Mouse (Mus musculus) spleen, postnatal 10 days (tissue): Measurements from ENCODE around the gene Tm7sf2.

Experiments used
- DNase-seq, 2 experiments: peaks; one replicate each; pipeline ENCODE4 v3.0.0; 2021 to 2022; ENCODE audit warnings: low spot score in 2 of 2

Gene Tm7sf2

DNA sequence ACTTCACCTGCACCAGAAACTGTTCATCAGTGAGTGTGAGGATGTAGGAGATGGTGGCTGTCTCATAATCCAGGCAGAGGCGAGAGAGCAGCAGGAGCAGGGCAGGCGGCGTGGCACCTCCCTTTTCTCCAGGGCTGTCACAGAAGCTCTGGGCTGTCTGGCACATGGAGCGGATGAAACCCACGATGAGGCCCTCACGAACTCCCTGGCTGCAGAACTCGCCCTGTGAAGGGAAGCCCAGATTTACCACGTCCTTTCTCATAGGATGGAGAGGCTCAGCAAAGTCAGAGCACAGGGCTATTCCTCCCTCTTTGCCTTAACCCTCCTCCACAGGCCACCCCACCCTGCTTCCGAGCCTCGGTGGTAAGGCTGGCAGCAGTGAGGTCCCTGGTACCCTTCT is 1.7 kb upstream of the Tm7sf2 start:
- DNase-seq: no peak

DNA sequence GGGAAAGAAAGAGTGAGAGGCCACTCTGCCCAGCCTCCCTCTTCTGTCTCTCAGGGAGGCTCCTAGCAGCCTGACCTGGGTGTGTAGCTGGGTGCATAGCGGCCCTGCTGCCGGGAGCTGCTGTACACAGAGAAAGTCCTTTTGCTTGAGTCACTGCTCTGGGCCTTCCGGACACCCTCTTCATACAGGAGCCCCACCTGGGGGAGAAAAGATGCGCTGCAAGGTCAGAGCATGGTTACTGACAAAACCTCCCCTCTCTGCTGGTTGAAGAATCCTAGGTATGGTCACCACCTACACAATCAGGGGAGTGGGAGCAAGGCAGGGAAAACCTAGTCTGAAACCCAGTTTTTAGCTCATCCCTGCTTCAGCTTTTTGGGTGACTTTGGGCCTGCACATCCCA is 778 bp upstream of the Tm7sf2 start:
- peak in 1 of 2 experiments; percentile 67 for DNase-seq

DNA sequence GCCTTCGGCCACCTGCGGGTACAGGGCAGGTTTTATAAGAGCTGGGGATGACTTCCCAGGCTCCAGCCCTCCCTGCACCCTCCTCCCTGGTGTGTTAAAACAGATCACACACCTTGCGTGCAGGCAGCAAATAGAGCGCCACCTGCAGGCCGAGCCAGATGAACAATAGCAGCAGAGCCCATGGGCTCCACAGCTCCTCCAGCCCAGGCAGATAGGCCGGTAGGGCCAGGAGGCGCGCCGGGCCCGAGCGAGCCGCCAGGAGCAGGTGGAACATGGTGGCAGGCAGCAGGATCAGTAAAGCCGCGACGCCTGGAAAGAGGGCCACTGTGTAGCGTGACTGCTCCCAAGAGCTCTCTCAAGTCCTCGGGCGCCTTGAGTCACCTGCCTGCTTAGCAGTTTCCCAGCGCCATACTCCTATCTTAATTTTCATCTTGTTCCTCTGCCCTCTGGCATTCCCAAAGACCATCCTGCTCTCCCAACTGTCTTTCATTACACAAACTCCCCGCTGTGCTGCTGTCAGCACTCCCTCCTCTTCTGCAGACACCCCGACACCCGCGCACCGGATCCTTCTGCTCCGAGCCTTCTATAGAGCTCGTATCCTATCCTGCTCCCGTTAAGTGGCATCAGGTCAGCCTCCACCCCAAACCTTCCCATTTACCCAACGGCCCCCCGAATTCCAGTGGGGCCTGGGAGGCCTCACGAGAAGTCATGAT is 1.0 kb downstream of the Tm7sf2 start:
- peak; percentile 84 to 94 for DNase-seq

DNA sequence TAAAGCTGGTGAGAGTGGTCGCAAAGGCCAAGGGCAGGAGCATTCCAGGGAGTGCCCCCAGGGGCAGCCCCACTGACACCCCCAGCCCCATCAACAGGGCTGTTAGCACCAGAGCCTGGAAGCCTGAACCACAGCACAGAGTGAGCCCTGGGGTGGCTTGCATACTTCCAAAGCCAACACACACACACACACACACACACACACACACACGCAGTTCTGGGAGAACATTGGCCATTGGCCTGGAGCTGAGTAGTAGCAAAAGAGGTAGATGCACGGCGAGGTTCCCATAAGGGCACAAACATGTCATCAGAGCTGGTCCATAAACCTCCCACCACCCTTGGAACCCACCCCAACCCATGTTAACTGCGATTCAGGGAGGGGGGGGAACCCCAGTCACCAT is 1.6 kb downstream of the Tm7sf2 start:
- no peak for DNase-seq

DNA sequence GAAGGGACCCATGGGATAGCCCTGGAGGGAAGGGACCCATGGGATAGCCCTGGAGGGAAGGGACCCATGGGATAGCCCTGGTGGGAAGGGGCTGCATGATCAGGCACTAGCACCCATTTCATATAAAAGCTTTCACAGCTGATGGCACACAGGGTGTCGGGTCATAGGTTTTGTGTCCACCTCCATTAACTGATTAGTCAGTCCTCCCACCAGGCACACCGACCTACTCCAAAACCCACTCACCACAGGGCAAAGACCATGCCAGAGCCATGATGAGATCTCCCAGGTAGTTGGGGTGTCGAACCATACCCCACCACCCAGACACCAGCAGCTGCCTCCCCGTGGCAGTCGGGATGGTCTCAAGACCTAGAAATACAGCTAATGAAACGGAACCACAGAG is 5.1 kb downstream of the Tm7sf2 start:
- DNase-seq: no peak

DNA sequence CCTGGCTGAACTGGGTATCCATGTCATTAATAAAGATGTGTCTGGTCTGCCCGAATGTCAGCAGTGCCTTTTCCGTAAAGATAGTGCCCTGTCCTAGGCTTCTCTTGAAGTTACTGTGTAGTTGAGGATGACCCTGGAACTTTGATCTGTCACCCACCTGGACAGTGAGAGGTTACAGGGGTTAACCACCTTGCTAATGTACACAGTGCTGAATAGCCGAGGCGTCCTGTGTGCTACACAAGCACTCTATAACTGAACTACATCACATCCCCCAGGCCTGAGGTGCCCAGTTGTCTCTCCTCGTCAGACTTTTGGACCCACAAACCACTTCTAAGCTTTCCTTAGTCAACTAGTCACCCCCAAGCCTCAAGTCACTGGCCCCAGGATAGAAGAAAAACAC is 5.8 kb downstream of the Tm7sf2 start:
- DNase-seq: no peak

DNA sequence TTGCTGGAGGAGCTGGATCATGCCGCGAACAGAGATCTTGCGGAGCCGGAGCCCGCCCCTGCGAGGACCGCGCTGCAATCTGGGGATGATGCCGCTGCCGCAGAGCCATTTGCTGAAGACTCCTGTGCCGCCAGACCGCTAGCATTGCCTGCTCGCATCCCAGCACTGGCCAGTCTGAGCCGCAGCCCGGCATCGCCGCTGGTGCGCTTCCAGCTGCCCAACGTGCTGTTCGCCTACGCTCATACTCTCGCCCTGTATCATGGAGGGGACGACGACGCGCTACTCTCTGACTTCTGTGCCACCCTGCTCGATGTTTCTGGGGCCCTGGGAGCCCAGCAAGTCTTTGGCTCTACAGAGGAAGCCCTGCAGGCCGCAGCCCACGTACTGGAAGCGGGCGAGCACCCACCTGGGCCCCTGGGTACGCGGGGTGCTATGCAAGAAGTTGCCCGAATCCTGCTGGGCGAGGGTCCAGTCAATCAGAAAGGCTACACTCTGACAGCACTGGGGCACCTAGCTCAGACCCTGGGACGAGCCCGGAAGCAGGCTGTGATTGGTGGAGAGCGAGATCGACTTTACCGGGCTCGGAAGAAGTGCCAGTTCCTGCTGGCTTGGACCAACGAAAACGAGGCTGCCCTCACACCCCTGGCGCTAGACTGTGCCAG is 6.4 kb downstream of the Tm7sf2 start:
- DNase-seq: peak; percentile 51 to 71

DNA sequence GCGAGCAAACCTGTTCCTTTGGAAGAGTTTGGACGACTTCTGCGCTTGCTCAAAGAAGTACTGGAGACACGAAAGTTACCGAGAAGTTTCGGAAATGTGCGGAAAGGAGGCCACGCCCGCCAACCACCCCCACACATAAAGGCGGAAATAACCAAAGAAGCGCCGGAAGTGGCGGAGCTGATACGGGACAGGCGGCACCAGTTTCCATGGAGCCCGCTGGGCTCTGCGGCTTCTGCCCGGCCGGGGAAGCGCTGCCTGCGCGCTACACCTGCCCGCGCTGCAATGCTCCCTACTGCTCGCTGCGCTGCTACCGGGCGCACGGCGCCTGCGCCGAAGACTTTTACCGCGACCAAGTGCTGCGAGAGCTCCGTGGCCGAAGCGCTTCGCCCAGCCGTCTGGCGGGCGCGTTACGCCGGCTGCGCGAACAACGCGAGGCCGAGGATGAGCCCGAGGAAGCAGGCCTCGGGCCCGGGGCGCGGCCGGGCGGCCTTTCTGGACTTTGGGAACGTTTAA is 7.1 kb downstream of the Tm7sf2 start, which contains the start of gene Znhit2:
Gene Znhit2 (plus strand): TSS at position 172 of the 513 bp plus-strand sequence.
- DNase-seq: peak; percentile 84 to 94

DNA sequence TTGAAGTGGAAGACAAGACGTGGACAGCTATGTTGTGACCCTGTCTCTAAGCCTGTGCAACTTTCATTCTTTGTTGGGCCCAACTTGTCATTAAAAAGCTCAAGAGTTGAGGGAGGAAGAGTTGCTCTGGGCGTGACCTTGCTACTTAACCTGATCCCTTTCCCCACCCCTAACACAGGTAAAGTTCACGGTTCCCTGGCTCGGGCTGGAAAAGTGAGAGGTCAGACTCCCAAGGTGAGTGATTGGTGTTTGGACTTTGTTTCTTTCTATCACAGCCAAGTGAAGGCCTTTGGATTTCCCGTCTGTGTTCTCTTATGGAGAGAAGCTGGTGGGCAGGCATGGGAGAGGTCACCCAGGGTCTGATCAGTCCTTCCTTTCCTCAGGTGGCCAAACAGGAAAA is 9.2 kb downstream of the Tm7sf2 start:
- DNase-seq: no peak

DNA sequence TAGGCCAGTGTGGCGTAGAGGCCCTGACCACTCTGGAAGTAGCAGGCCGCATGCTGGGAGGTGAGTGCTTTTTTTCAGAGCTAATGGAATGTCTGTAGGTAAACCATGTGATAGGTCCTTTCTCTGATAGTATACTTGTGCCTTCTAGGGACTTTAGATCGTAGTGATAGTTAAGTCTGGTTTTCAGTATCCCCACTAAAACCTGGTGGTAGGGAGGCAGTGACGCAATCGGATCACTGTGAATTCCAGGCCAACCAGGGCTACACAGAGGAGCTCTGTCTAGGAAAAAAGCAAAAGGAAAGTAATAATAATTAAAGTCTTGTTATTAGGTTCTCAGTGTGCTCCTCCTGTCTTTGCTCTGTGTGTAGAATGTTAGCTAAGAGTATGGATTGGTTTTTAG is 9.7 kb downstream of the Tm7sf2 start:
- no peak for DNase-seq

DNA sequence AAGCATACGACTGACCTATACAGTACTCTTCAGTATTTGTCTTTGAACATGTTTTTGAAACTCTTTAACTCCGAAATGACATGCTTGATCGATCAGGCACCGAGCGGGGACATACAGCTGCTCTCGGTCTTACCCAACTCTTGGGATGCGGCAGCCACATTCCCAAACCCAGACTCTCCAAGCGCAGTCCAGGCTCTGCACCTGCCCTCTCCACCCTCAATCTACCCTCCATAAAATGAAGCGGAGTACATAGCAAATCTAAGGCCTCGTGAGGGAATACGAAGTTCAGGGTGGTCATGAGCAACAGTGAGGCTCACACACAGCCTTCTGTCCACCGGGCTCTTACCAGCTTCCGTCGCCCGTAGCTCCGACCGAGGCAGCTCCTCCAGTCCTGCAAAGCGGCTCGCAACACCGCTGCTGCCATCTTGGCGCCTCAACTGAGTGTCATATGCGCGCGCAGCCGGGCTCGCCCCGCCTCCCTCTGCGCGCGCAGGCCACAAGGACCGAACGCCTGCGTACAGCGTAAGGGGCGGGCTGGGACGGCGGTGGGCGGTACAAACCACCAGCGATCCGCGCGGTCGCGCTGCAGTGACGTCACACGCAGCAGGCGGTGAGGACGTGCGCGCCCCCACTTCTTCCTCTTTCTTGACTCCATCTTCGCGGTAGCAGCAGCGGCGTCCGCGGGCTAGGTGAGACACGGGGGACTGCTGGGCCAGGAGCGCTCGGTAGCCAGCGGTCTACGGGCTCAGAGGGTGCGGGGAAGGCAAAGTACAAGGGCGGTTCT is 10.7 kb downstream of the Tm7sf2 start, which contains the start of the genes Mrpl49 and Fau:
Gene Mrpl49 (minus strand): TSS at position 473 of the 784 bp plus-strand sequence.
Gene Fau (plus strand): TSS at position 532 of the 784 bp plus-strand sequence.
- DNase-seq: peak; percentile 98 to 100

DNA sequence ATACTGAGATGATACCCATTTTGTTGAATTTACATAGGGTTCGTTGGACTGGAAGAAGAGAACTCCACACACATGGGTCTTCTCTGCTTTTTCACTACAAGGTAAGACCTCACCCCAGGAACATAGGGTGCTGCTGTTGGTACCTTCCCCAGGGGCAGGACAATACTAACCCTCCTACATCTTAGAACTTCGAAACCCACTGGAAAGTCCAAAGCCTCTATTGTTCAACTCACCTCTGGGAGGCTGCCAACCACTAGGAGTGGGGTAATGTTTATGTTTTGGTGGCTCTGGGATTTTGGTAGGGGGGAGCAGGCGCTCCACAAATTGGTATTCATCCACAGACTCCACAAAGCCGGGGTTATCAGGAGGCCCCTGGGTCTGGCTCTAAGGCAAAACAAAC is 11.5 kb downstream of the Tm7sf2 start:
- no peak for DNase-seq

DNA sequence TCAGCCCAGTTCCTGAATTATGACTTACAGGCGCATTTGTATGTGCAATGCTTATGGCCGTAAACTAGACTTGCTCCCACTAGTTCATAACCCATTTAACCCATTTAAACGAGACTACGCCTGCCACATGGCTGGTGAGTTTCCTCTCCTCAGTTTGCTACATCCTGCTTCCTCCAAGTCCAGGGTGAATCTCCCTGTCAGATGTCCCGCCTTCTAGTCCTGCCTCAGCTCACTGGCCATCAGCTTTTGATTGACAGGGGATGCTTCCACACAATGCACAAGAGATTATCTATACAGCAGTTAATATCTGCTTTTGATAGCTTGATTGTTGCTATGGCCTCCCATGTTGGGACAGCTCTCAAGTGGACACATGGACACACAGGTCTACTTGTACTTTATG is 13.9 kb downstream of the Tm7sf2 start:
- DNase-seq: no peak

DNA sequence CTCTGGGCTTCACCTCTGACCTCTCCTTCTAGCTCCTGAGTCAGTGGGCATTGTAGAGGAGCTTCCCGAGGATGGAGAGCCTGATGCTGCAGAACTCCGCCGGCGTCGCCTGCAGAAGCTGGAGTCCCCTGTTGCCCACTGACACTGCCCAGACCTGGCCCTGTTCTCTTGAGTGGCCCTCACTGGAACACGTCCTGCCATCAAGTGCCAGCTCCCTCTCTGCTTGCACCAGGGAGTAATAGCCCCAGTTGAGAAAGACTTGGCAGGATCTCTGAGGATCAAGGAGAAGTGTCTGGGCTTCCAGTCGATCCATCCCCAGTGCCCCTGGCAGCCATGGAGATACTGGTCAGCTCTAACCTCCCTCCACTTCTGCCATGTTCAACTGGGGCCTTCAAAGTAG is 15.7 kb downstream of the Tm7sf2 start:
- DNase-seq: no peak

DNA sequence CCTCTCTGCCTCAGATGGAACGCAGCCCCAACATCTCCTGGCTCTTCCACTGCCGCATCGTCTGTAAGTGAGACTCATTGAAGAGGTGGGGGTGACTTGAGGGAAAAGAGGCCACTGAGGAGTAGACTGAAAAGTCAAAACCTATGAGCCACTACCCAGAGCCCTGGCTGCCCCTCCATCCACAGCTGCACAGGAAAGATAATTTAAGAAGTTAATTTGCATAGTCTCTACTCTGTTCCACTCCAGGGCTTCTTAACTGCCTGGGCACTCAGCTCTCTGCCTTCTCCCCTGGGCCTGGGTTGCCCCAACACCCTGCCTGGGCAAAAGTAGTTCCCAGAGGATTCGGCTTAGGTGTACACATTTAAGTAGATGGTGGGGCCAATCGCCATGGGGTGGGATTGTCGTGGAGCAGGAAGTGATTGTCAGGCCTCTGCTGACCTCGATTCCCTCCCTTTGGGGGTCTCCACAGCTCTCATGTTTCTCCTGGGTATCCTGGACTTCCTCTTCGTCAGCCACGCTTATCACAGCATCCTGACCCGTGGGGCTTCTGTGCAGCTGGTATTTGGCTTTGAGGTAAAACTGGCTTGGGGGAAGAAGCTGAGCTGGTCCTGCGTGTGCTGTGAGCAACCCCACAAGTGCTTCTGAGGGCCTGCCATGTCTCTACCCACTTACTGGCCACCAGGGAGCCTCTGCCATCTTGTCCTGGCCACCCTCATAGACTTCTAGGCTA is 19.3 kb downstream of the Tm7sf2 start:
- peak in 1 of 2 experiments; percentile 55 for DNase-seq

DNA sequence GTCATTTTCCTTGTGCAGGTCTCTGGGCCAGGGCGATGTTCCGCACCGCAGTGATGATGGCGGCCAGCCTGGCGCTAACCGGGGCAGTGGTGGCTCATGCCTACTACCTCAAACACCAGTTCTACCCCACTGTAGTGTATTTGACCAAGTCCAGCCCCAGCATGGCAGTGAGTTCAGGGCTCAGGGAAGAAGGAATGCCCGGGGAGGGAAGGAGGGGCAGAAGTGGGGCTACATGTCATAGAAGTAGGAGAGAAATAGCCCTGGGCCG is 20.3 kb downstream of the Tm7sf2 start:
- DNase-seq: no peak

DNA sequence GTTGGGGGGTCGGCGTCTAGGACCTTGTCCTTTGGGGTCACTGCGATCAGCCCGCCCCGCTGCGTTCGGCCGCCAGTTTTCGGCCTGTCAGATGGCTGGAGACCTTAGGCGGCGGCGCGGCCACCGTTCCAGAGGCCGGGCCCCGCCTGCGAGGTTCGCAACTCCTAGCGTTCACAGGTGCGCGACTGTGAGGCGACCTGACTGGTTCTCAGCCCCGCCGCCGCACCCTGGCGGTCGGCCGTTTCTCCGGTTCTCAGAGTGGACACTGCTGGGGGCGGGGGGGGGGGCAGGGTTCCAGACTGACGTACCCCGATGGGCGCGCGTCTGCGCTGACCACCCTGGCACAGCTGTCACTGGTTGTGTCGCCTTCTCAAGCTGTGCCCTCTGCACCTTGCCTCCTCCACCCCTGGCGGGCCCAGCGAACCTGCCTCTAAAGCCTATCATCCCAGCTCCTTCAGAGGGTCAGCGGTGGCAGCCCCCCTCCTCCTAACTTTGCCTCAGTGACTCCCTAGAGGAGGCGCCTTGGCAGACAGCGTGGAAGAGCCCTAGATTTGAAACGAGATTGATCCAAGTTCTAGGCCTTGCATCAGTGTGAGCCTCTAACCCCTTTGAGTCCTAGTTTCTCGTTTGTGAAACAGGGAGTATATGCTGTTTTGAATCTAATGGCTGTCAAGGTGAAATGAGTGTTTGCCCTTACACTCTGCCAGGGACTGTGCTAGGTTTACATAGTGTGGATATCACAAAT is 20.8 kb downstream of the Tm7sf2 start:
- DNase-seq: no peak

DNA sequence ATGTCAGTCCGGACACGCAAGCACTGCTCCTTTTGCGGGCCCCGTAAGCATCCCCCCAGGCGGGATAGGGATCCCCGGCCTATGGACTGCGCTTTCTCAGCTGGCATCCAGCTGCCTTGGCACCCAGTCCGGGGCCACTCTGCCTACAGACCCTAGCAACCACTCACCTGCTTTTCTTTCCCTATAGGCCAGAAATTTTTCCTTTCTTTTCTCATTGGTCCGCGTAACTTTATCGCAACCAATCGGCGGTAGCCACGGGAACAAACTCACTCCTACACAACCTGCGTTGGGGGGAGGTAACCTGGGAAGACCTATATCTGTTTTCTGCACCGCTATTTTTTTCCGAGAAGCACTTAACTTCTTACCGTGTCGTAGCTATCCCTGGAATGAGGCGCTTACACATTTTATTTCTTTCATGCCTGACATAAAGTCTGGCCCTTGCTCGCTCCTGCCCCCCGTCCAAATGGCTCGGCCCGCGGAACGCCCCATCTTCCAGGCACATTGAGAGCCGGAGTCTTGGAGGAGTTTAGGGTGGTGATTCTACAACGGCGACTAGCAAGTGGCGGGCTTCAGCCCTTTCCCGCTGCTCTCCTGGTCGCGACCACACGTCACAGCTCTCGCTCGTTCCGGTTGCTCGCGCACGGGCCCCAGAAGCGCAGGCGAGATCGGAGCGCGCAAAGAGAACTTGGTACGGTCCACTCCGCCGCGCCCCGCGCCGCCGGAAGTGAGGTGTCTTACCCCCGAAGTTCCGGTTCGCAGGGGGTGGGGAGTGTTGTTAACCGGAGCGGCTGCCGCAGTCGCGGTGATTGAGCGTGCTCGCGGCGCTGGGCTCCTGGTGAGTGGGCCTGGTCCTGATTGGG is 21.6 kb downstream of the Tm7sf2 start, which contains the start of gene Syvn1:
Gene Syvn1 (plus strand): TSS at position 283 of the 860 bp plus-strand sequence.
- DNase-seq: peak; percentile 89 to 93

DNA sequence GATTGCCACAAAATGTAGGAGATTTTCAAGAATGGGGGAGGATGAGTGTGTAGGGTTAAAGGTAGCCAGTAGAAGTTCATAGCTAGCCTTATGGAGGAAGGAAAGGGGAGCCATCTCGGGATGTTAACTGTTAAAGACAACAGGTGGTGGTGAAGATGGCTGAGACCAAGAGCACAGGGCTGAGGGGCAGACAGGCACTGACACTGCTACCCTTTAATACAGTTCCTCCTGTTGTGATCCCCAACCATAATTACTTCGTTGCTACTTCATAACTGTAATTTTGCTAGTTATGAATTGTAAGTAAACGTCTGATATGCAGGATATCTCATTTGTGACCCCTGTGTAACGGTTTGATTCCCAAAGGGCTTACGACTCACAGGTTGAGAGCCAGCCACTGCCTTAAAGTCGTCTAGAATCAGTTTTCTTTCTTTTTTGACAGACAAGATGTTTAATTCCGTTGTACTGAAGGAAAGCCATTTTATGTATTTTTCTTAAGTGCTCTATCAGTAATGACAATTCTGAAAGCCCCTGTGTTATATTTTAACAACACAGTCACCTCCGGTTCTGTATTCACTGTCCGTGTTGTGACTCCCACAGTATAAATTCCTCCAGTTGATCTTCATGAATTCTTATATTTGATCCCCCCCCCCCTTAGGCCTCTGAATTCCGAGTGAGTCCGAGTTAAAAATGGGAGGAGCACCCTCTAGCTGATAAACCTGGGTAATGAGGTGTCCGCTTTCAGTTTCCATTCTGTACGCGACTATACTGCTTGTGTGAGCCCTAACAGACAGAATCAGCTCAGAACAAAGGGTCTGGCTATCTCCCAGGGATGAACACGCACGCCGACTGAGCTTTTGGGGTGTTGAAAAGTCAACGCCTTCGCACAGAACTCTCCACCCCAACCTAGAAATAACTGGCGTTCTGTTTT is 22.5 kb downstream of the Tm7sf2 start:
- DNase-seq: no peak
